Mouse (Mus musculus) left cerebral cortex, adult 9 months (tissue): Measurements from ENCODE around the gene Hist1h3f.

Experiments
- DNase-seq, 2 experiments: peaks; one replicate each; pipeline ENCODE4 v3.0.0; 2022; ENCODE audit warnings: low spot score in 2 of 2

Hist1h3f gene

DNA sequence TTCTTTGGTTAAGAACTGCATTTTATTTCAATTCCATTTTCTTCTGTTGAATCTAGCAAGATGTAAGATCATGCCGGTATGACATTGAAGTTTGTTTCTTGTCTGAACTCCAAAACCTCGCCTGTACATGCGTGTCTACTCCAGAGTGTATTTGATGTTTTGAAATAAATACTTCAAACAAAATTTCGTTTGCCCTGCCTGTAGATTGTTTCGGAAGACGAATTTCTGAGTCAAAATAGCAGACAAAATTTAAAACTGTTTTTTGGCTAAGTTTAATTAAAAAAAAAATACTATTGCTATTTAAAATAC is 25.6 kb upstream of the Hist1h3f start:
- no peak for DNase-seq

DNA sequence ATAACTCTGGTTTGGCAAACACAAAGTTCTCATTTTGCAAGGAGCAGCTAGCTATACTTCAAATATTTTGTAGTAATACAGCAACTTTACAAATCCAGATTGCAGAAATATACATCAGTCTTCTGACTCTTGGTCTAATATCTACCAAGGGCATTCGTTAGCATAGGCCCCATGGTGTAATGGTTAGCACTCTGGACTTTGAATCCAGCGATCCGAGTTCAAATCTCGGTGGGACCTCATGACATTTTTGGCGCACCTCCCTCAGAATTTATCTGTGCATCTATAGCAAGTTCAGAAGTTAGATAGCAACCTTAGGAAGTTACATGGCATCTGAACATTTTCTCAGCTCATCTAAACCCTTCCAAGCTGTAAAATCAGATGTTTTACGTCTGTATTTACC is 25.0 kb upstream of the Hist1h3f start:
- peak; percentile 52 to 92 for DNase-seq

DNA sequence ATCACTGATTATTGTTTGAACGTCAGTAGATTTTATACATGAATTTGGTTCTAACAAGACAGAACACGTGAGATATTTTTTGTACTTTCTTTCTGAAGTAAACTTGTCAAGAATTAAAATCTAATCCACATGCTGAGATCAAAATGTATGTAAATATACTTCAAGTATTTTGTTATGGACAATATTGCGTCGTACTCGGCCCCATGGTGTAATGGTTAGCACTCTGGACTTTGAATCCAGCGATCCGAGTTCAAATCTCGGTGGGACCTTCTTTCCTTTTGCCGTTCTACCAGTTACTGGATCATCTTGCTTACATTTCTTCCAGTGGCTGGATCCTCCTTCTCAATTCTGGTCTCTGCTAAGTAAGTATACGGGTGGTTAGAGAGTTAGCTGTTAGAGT is 24.4 kb upstream of the Hist1h3f start:
- DNase-seq: peak in 1 of 2 experiments; percentile 89

DNA sequence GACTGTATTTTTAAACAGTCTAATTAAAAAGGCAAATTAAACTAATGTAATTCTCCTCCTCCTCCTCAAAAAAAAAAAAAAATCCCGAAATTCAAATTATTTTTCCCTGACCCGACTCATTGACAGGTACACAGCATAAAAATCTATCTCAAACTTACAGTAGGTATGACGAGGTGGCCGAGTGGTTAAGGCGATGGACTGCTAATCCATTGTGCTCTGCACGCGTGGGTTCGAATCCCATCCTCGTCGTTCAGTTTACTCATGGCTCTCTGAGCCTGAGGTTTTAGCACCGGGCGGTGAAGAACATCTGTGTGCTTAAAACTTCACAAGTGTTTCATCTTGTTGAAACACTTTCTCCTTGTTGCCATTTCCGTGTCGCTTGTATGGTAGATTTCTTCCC is 22.1 kb upstream of the Hist1h3f start:
- DNase-seq: peak in 1 of 2 experiments; percentile 86

DNA sequence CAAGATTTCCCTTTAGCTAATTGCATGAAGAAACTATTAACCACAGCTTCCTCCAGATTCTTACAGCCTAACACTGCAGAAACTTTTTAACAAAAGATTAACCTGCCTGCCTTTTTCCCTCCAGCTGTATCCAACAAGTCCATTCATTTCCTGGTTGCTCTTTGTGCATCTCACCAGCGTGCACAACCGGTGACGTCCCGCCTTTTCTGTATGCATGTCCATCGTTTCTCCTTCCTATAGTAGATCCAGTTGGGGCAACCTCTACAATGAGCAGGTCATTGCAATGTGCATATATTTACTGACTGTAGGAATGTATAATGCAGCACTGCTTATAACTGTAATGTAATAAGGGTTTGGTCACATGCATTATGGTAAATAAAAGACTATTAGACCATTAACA is 19.9 kb upstream of the Hist1h3f start:
- no peak for DNase-seq

DNA sequence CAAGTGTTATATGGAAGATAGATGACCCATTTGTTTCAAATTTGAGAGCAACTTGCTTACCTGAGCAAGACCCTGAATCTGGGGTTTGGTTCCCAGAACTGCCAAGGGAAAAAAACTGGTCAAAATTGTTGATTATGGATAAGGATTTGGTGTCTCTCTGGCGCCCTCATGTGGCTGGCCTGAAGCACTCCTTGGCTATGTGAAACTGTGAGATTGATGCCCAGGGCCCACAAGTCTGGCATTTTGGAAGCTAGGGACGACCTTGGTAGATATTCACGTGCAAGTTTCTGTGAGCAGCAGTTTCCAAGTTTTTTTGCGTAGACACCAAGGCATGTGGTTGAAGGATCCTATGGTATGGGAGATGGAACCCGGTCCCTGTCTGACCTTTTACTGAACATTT is 19.2 kb upstream of the Hist1h3f start:
- DNase-seq: peak in 1 of 2 experiments; percentile 63

DNA sequence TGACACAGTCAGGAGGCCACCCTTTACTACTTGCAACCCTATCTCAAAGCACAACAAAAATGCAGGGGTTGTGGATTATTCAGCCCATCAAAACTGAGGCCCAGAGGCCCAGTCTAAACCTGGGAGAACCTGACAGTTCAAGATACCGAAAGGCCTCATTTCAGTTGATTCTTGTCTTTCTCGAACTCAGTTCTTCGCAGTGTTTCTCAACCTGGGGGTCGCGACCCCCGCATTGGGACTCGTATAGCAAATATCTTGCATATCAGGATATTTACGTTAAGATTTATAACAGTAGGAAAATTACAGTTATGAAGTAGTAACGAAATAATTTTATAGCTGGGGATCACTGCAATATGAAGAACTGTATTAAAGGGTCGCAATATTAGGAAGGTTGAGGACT is 18.0 kb upstream of the Hist1h3f start:
- DNase-seq: no peak

DNA sequence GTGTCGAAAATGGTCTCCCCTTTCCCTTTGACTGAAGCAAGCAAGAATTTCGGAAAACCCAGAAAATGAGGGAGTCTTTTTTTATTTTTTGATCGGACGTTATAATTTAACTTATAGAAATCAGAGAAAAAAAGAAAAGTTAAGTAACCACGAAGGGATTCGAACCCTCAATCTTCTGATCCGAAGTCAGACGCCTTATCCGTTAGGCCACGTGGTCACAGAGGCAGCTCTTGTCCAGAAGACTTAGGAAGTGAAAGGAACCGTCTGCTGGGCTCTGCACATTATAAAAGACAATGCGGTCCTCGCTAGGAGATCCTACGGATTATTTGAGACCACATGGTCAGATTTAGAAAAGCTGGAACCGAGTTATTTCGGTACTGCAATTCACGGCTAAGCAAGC is 17.5 kb upstream of the Hist1h3f start:
- DNase-seq: peak; percentile 78 to 96

DNA sequence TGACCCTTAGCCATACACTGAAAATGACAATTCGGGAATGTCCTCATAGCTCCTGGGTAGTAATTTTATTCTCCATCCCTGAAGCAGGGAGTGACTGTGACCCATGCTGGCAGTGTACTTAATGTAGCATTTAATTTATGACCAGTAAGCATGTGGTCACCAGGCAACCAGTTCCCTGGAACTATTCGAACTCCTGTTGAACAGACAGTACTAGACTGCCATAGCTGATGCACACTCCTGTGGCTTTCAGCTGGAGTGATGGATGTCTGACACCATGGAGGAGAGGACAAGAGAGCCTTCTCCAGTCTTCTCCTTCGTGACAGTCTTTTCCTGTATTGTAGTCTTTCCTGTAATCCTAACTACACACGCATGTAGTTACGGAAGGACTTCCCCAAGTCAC is 14.8 kb upstream of the Hist1h3f start:
- no peak for DNase-seq

DNA sequence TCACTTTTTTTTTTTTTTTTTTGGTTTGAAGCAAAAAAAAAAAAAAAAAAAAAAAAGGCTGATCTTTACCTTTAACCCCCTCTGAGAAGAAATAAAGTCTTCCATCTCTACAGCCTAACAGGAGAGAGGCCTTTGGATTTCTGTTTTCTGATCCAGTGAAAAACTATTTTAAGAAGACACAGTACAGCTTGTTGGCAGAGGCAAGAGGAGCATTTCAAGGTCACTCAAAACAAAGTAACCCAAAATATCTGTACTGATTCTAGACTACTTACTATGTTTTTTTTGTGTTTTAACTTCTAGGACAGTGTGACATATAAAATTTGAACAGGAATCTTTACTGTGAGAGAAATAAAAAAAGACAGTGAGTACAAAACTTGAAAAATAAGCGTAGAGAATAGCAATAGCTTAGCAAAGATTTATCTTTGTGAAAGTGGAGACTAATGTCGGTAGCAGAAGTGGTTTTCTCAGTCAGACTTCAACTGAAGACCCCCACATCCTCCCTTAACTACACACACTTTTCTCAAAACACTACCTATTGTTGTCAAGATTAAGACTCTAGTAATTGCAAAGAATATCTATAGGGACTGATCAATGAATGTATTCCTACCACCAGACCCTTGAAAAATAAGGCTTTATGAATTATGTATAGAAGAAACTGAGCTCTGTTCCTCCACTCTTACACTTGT is 14.2 kb upstream of the Hist1h3f start:
- no peak for DNase-seq

DNA sequence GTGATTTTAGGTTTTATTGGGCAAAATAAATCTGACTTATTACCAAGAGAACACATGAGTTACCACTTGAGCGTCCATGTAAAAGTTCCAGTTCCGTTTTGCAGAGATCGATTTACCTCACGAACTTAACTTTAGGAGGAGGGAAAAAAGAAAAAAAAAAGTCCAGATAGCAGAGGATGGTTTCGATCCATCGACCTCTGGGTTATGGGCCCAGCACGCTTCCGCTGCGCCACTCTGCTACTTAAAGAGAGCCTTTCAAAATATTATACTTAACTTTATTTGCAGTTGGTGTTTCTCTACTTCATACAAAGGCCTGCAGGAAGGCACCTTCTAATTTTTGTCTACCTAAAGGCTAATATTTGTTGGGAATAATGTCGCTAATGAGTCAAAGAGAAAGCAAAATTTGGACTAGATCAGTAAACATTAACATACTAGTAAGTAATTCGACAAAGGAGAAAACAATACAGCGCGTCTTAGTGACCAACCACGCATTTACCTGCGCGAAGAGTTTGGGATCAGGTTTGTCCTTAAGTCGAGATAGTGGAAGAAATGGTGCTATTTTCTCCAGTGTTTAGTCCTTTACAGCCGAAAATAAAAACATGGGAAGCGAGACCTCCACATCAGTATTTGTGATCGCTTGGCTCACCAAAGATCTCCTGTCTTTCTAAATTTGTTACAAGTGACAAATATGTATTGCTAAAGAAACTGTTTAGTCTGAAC is 13.5 kb upstream of the Hist1h3f start:
- DNase-seq: peak; percentile 59 to 84

DNA sequence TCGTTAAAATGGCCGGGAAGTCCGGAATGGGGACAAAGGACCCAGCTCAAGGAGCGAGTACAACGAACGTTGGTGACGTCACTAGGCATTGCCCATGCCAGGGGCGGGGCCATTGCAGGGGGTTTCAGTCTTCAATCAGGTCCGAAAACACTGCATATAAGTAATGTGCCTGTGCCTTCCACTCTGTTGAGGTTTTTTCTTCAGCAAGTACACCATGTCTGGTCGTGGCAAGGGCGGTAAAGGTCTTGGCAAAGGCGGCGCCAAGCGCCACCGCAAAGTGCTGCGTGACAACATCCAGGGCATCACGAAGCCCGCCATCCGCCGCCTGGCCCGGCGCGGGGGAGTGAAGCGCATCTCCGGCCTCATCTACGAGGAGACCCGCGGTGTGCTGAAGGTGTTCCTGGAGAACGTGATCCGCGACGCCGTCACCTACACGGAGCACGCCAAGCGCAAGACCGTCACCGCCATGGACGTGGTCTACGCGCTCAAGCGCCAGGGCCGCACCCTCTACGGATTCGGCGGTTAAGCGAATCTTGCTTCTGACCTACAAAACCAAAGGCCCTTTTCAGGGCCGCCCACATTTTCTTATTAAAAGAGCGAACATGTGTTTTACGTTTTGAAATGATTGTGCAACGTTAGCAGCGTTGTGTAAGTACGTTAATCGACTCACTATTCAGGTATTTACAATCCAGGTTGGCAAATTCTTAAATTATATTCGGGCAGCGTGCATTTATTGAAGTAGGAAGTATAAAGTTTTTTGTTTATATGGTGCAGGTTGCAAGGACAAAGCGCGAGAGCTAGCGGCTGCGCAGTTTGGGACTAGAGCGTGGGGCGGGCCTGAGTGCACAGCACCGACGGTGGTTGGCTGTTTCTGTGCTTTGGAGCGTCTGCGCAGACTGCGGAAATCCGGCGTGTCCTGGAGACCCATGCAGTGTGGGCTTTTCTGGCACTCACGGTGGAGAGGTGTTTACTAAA is 12.7 kb upstream of the Hist1h3f start, which contains the start of gene Hist1h4h:
TSS of gene Hist1h4h (plus strand) at position 150 of the 975 bp plus-strand sequence.
- DNase-seq: peak; percentile 97 to 98

DNA sequence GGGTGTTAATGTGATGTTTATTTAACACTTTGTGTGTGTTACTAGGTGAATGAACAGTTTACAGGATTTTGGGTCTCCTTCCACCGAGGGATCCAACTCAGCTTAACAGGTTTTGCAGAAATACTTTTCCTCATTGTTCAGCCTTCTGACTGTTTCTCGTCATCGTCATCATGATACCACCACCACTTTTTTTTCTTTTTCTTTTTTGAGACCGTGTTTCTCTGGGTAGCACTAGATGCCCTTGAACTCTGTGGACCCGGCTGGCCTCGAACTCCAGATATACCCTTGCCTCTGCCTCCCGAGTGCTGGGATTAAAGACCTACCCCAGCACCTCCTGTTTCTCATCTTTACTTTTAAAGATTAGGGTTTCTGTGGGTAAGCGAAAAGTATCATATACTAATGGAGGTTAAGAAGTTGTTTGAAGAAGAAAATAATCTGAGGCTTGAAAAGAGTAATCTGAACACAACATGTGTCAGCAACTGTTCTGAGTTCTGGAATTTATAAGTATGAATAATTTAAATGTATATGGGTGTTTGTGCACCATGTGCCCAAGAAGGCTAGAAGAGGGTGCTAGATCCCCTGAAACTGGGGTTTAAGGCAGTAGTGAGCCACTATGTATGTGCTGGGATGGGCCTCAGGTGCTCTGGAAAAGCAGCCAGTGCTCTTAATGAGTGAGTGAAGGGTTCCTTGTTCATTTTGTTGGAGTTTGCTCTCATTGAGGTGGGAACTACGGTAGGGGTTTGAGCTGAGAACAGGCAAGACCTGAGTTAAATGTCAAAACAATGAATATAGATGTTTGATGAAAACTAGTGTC is 11.4 kb upstream of the Hist1h3f start:
- no peak for DNase-seq

DNA sequence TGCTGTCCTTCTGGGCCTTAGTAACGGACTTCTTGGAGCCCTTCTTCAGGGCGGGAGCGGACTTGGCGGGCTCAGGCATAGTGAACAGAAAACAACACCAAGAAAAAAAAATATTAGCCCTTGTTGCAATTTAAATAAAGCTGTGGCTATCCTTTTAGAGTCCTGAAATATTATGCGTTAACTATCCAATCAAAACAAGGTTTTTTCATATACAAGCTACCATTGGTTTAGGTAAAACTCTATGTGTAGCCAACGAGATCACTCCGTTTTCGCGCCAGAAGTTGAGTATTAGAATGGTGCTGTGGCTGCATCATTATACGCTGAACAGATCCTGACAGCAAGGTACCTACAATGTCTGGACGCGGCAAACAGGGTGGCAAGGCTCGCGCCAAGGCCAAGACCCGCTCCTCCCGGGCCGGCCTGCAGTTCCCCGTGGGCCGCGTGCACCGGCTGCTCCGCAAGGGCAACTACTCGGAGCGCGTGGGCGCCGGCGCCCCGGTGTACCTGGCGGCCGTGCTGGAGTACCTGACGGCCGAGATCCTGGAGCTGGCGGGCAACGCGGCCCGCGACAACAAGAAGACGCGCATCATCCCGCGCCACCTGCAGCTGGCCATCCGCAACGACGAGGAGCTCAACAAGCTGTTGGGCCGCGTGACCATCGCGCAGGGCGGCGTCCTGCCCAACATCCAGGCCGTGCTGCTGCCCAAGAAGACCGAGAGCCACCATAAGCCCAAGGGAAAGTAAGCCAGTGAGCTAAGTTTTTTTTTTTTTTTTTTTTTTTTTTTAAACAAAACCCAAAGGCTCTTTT is 10.1 kb upstream of the Hist1h3f start, which contains the start of gene Hist1h2af:
TSS of gene Hist1h2af (plus strand) at position 347 of the 808 bp plus-strand sequence.
- peak; percentile 78 to 84 for DNase-seq

DNA sequence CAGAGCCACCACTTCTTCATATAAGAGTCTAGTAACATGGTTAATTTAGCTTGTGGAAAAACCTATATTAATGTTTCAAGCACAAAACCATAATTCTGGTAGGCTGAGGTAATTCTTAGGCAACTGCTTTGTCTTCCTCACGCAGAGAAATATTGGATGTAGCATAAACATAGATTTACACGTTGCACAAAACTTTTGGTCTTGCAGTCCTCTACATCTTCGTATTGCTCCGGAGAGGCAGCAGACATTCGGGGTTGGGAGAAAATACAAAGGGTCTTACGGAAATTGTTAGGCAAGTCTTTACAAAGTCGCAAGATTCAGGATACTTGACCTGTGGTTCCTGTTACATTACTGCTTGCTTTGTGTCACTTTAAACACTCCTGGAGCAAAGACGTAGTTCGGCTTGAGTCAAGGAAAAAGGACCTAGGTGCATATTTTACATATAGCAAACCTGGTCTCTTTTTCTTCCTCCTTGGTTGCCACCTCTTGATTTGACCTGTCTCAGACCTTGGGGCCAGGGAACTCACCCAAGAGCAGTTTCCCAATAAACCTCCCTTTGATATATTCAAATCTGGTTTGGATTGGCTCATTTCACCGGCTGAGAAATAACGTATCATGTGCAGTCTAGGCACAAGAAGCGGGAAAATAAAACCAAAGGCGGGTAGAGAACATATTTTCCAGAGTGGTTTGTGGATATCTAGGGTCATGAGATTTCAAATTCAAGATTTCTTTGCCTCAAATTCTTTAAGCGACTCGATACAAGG is 9.3 kb upstream of the Hist1h3f start:
- peak in 1 of 2 experiments; percentile 45 for DNase-seq

DNA sequence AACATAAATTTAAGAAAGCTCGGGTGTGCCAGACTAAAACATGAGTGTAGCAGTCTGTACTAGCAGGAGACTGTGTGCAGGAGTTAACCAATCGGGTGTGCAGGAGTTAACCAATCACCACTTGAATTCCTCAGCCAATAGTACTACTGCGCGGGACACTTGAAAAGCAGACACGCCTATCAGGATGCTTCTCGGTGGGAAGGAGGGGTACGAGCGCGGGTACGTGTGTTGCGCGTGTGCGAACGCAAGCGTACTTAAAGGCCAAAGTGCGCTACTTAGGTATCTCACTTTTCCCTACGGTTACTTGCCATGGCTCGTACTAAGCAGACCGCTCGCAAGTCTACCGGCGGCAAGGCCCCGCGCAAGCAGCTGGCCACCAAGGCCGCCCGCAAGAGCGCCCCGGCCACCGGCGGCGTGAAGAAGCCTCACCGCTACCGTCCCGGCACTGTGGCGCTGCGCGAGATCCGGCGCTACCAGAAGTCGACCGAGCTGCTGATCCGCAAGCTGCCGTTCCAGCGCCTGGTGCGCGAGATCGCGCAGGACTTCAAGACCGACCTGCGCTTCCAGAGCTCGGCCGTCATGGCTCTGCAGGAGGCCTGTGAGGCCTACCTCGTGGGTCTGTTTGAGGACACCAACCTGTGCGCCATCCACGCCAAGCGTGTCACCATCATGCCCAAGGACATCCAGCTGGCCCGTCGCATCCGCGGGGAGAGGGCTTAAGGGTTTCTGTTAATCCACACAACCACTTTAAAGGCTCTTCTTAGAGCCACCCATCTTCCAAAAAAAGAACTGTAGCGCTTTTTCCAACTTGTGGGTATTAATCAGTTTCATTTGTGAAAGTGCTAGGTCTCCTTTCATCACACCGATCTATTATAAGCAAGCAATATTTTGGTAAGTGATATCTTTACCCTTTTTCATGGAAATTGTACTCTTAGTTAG is 8.4 kb upstream of the Hist1h3f start, which contains the start of gene Hist1h3g:
TSS of gene Hist1h3g (plus strand) at position 286 of the 939 bp plus-strand sequence.
- DNase-seq: peak; percentile 88 to 94

DNA sequence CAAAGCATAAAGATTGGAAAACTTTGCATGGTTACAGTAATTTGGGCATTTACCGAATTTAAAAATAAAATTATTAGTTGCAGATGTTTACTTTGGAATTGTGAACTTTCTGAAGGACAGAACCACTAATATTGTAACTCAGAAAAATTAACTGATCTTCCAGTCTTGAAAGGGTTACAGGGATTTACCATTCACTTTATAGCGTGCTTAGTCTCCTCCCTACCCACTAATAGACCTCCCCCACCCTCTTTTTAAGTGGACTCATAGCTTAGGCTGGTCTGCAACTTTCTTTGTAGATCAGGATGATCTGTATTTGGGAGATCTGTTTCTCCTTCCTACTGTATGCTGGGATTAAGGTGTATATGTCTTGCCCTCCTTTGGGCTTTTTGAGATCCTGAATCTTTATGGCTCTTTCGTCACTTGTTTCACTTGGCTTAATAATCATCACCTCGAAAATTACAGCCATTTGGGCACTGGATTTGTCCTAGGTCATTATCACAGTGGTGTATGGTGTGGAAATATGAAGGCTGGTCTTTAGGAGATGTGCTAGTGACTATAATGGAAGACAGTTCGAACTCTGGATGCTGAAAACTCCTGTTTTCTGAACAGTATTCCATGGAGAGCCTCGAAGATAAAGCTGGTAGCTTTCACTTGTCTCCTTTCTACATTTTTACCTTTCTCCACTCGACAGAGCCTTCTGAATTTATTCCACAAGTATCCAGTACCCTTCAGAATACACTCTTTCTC is 7.6 kb upstream of the Hist1h3f start:
- DNase-seq: no peak
